Mouse (Mus musculus) limb, embryonic 14.5 days (tissue): ENCODE data around the gene Nr2f2. TPM values are rescaled to one million over a fixed set of nuclear protein-coding genes. Genes with fewer than 3 reads are reported as not detected.
A peak's percentile ranks its signal among the peaks of the same experiment; 100 is the strongest.

ENCODE experiments used
- ATAC-seq: fragments of 200-750 bp; cut with Nextera tagmentation; 2 replicates; pipeline ENCODE4 v1.8.0; 2017; ENCODE audit warnings: low read depth, moderate number of reproducible peaks, moderate TSS enrichment; ENCODE audit not compliant: low FRiP score
- DNase-seq: peaks from one replicate; pipeline ENCODE4 v3.0.0-alpha.2; 2015; ENCODE audit warnings: low spot score
- H3K27ac ChIP-seq: fragments of 300-500 bp; sonication (generic); replicated peaks from 2 replicates; pipeline ENCODE4 v1.5.1; 2014; ENCODE audit warnings: low read depth, mild to moderate bottlenecking, low read length, moderate library complexity, mixed read lengths
- H3K27me3 ChIP-seq: fragments of 300-500 bp; sonication (generic); 2 replicates; pipeline ENCODE4 v1.6.1; 2014; ENCODE audit warnings: low read length, mixed read lengths; ENCODE audit not compliant: control insufficient read depth, insufficient read depth
- H3K36me3 ChIP-seq: fragments of 300-500 bp; sonication (generic); 2 replicates; pipeline ENCODE4 v1.6.1; 2014; ENCODE audit warnings: mild to moderate bottlenecking, low read length, moderate library complexity, mixed read lengths; ENCODE audit not compliant: control insufficient read depth, insufficient read depth
- H3K4me1 ChIP-seq: fragments of 300-500 bp; sonication (generic); 2 replicates; pipeline ENCODE4 v1.6.1; 2014; ENCODE audit warnings: antibody characterized with exemption, low read length, mixed read lengths; ENCODE audit not compliant: control insufficient read depth, insufficient read depth
- H3K4me2 ChIP-seq: fragments of 300-500 bp; sonication (generic); replicated peaks from 2 replicates; pipeline ENCODE4 v1.6.1; 2014; ENCODE audit warnings: low read depth, mild to moderate bottlenecking, low read length, moderate library complexity; ENCODE audit not compliant: severe bottlenecking
- H3K4me3 ChIP-seq: fragments of 300-500 bp; sonication (generic); replicated peaks from 2 replicates; pipeline ENCODE4 v1.5.1; 2014; ENCODE audit warnings: low read length
- H3K9ac ChIP-seq: fragments of 300-500 bp; sonication (generic); 2 replicates; pipeline ENCODE4 v1.6.1; 2014; ENCODE audit warnings: mild to moderate bottlenecking, low read depth, low read length, moderate library complexity; ENCODE audit not compliant: severe bottlenecking
- H3K9me3 ChIP-seq: fragments of 300-500 bp; sonication (generic); 2 replicates; pipeline ENCODE4 v1.6.1; 2016; ENCODE audit warnings: low read length; ENCODE audit not compliant: control insufficient read depth
- POLR2A ChIP-seq: fragments of 200-500 bp; IDR thresholded peaks from 2 replicates; pipeline ENCODE4 v1.8.0; 2012; ENCODE audit warnings: inconsistent platforms, mild to moderate bottlenecking, moderate library complexity, borderline replicate concordance; ENCODE audit not compliant: insufficient read depth, insufficient read length; ENCODE audit errors: extremely low read depth
- WGBS: fragments of 180-500 bp; shearing (Covaris S2); extraction: QIAGEN DNeasy Blood & Tissue Kit; methylation state at CpG from one replicate; pipeline ENCODE4 v1.1.7; 2014; 5-methylcytosine and 5-hydroxymethylcytosine counted together
- polyA plus RNA-seq, 2 experiments: library from polyadenylated mRNA; depleted of rRNA in 1 of 2; stranded (reverse) in 1 of 2; unstranded in 1 of 2; fragments of >200 nt; fragmentation: Nextera tagmentation in 1 of 2; extraction: Ambion mirVana in 1 of 2; gene quantifications; 2 replicates each; pipeline versions ENCODE4 v1.2.1 to v1.2.3; 2012 to 2014

Nr2f2 gene
- polyA plus RNA-seq, 2 experiments = 54.7 to 80.2 TPM

DNA sequence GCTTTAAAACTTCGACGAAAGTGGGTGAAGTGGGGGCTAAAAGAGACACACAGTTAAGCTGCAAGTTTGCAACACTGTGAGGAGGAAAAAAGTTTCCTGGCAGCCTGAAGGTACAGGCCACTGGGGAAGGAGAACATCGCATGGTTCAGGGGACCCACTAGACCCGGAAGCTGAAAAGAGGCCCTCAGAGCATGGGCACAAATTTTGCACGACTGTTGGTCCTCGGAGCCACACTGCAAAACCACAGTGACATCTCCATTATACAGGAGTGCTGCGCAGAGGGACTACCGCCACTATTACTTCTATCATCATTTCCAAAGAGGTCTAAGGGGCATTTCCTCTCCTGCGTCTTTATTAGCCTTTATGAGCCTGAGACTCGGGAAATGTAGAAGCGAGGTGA lies 32.7 kb downstream of the Nr2f2 start:
- no peak overlapping the region for H3K4me3 ChIP-seq
- peaks cover 95% of the 10 kb centered on the region for H3K27me3 ChIP-seq
- no peak for DNase-seq
- 12% methylated on average over 11 of the region's 11 CpGs for WGBS
- no peak overlapping the region for H3K27ac ChIP-seq
- H3K4me2 ChIP-seq = no peak overlapping the region
- no peak for TF ChIP-seq POLR2A
- no peak for ATAC-seq
- H3K9ac ChIP-seq = no peak overlapping the region
- no peaks in the 10 kb centered on the region for H3K36me3 ChIP-seq
- H3K9me3 ChIP-seq = no peaks in the 10 kb centered on the region
- H3K4me1 ChIP-seq = peaks cover 21% of the 10 kb centered on the region

DNA sequence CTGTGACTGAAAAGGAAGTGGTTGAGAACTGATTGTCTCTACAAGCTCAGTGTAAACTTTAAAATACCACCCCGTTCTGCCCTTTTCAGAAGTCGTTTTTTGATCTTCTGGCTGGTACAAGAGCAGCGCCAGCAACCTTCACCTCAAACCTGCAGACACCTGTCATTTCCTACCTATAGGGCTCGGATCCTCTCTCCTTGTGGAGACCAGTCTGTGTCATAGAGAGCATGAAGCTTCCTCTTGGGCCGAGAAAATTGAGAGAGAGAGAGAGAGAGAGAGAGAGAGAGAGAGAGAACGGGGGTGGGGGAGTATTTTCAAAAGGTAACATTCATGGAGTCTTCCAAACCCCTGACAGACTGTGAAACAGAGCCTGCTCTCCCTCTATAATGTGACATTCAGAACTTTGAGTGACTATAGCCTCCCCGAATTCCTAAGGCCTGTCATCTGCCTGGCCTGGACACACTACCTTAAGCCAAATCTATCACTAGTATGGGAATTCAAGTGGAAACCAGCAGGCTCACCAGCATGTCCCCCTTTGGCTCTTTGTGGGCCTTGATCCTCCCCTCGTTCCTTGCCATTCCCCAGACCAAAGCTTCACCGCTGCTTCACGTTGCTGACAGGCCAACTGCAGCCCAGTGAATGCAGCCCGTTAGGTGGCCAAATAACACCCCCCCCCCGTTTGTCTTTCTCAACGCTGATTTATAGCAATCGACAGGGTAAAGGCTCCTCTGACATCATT lies 33.4 kb downstream of the Nr2f2 start:
- peaks cover 21% of the 10 kb centered on the region for H3K4me1 ChIP-seq
- no peaks in the 10 kb centered on the region for H3K36me3 ChIP-seq
- H3K9ac ChIP-seq = no peak overlapping the region
- ATAC-seq (no peak), DNase-seq (no peak)
- 18% methylated on average over 14 of the region's 14 CpGs for WGBS
- H3K27ac ChIP-seq = no peak overlapping the region
- no peak for TF ChIP-seq POLR2A
- no peak overlapping the region for H3K4me2 ChIP-seq
- H3K27me3 ChIP-seq = peaks cover 94% of the 10 kb centered on the region
- no peak overlapping the region for H3K4me3 ChIP-seq
- H3K9me3 ChIP-seq = no peaks in the 10 kb centered on the region

DNA sequence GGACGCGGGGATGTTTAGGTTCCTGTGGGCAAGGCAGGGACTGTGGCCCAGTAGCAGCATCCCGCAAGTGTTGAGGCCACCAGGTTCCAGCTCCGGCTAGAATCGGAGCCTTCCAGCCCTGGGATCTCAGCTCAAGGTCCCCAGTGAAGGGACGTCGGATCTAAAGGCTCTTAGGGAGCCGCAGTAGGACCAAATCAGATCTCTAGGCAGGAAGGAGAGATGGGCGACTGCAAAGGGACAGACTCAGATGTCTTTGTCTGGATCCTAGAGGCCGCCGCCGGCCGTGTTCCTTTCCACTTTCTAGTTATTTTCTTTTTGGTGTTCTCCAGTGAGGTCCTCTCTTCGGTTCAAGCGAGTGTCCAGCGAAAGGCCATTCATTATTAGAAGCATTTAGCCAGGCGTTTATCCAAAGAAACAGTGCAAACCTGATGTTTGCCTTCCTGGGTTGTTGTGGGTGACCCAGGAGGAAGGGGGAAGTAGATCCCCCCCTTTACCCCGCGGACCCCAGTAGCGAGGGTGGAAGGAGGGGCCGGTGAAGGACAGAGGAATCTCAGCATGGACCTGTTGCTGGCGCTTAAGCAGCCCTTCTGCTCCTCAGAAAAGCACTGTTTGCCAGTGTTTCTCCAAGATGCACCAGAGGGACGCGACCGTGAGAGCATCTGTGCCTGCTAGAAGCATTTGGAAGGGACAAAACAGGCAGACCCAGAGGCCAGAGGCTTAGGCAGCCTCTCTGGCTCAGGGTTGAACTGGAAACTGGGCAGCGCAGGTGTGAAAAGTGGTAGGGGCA lies 34.3 kb downstream of the Nr2f2 start:
- 4% methylated on average over 26 of the region's 26 CpGs for WGBS
- no peak for DNase-seq
- peak overlapping the region; percentile 41 for H3K4me3 ChIP-seq

DNA sequence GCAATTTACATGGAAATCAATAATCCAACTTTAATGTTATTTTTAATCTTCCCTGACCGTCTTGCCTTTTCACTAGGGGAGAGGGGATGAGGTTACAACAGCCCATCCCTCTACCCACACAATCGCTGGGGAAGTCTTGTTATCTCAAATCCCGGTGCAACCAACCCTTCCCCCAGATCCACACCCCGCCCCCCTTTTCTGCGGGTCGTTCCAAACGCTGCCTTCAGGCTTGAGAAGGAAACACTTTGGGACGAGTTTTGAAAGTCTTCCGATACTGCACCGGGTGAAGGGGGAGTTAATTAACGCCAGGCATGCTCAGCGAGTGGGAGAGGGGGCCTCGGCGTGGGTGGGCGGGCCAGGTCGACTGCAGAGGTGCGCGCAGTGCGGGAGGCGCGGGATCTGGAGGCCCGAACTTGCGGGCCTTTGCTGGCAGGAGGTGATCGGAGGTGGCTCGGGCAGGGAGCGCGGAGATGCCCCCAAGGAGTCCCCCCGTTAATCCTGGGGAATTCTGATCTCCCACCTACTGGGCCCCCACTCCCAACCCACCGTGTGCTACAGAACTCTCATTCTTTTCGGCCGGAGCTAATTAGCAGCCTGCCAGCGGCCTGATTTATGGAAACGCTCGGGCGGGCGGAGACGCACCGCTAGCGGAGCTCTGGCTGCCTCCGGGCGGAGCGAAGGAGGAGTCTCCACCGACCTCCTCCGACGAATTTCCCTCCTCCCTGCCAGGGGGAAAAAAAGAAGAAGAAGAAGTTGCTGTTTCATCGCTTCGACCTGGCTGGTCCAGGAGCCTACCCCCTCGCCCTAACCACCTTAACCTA lies 35.1 kb downstream of the Nr2f2 start:
- Histone ChIP-seq H3K4me3 (peak overlapping the region; percentile 41), H3K9me3 (no peaks in the 10 kb centered on the region), H3K4me2 (peak overlapping the region; percentile 77), H3K27me3 (peaks cover 93% of the 10 kb centered on the region), H3K36me3 (no peaks in the 10 kb centered on the region), H3K4me1 (peaks cover 21% of the 10 kb centered on the region; the same call in 1 of the 2 replicates), H3K9ac (no peak overlapping the region), H3K27ac (no peak overlapping the region)
- DNase-seq = peak; percentile 70
- under 1% methylated on average over 48 of the region's 48 CpGs for WGBS
- TF ChIP-seq POLR2A = no peak
- peak; percentile 64 for ATAC-seq

More for the DNA sequence above, 34.3 kb downstream of the Nr2f2 start:
- Histone ChIP-seq H3K9ac (no peak overlapping the region), H3K27ac (no peak overlapping the region), H3K27me3 (peaks cover 93% of the 10 kb centered on the region), H3K4me2 (peak overlapping the region; percentile 77), H3K4me1 (peaks cover 21% of the 10 kb centered on the region; the same call in 1 of the 2 replicates), H3K36me3 (no peaks in the 10 kb centered on the region), H3K9me3 (no peaks in the 10 kb centered on the region)
- no peak for ATAC-seq
- TF ChIP-seq POLR2A = no peak

DNA sequence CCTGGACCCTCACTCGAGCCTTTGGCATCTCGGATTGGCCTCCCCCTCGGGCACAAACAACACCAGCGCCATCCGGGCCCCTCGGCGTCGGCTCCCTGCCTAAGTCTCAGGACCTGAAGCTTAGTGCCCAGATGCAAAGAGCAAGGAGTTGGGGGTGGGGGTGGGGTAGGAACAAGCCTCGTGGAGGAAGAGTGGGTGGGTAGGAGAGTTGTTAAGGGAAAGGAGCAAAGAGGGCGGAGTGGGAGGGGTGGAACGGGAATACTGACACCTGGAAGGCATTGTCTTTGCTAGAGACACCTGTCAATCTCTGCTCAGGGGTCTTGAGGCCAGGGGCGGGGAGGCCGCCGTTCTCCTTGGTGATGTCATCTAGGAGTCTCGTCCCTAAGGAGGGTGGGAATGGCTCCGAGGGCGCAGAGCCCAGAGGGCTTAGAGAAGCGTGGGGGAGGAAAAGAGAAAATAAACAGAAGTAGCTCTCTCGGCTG lies 35.7 kb downstream of the Nr2f2 start:
- no peak for TF ChIP-seq POLR2A
- DNase-seq (no peak), ATAC-seq (no peak)
- H3K4me3 ChIP-seq = peak overlapping the region; percentile 41
- H3K27me3 ChIP-seq = peaks cover 93% of the 10 kb centered on the region
- H3K27ac ChIP-seq = no peak overlapping the region
- peak overlapping the region; percentile 77 for H3K4me2 ChIP-seq
- H3K9ac ChIP-seq = no peak overlapping the region
- no peaks in the 10 kb centered on the region for H3K36me3 ChIP-seq
- no peaks in the 10 kb centered on the region for H3K9me3 ChIP-seq
- H3K4me1 ChIP-seq = peaks cover 21% of the 10 kb centered on the region
- WGBS = 2% methylated on average over 19 of the region's 19 CpGs
